8 mouse cellular contexts compared by ENCODE assay signal in genomic region chr2:147011474-147012140, GRCm38 (mm10). TPM values are rescaled to one million over a fixed set of nuclear protein-coding genes. Genes with fewer than 3 reads are reported as not detected.
DNase-seq lines count a peak whose midpoint lies in the region; ATAC-seq and TF ChIP-seq lines count a peak whose summit lies in the region.

No protein-coding gene starts in this region.

- H3K4me1 ChIP-seq in hindbrain, embryonic 11.5 days (replicated peaks; ENCODE audit: control insufficient read depth, insufficient read depth, low read length) = 0 out of 2 replicates have a peak, but pooled peaks cover 2% of the 10 kb centered on the region
- H3K4me1 ChIP-seq in stomach, embryonic 15.5 days = peaks cover 11% of the 10 kb centered on the region; the same call in 1 of the 2 replicates

- no peak for ATAC-seq in hindbrain, embryonic 11.5 days (ENCODE audit: low FRiP score)
- ATAC-seq in stomach, embryonic 15.5 days (ENCODE audit: insufficient read depth, low FRiP score, low read depth) = no peak

- H3K36me3 ChIP-seq in hindbrain, embryonic 11.5 days (ENCODE audit: control insufficient read depth, insufficient read depth, low read length) = 0 out of 2 replicates have a peak, but pooled peaks cover 3% of the 10 kb centered on the region
- no peaks in the 10 kb centered on the region for H3K36me3 ChIP-seq in stomach, embryonic 15.5 days

- DNase-seq in layer of hippocampus, adult 2 months (ENCODE audit: low spot score in 2 of 2) = no peak
- no peak for DNase-seq in layer of hippocampus, adult 11-12 months (ENCODE audit: low spot score)
- DNase-seq in adrenal gland, postnatal 25 days = peak; percentile 12
- DNase-seq in hindbrain, embryonic 11.5 days (ENCODE audit: low spot score) = no peak
- DNase-seq in lung, postnatal 14 days = peak; percentile 7
- no peak for DNase-seq in frontal cortex, postnatal 36 days (ENCODE audit: low spot score in 2 of 2)
- no peak for DNase-seq in right cerebral cortex, adult 18-20 months

- H3K4me2 ChIP-seq in hindbrain, embryonic 11.5 days (replicated peaks; ENCODE audit: low read depth, low read length) = peak overlapping the region; percentile 62
- peak overlapping the region; percentile 66 for H3K4me2 ChIP-seq in stomach, embryonic 15.5 days

- TF ChIP-seq CTCF in layer of hippocampus, adult 2 months (conservative IDR thresholded peaks at IDR 0.05) = no peak

- H3K9ac ChIP-seq in hindbrain, embryonic 11.5 days (ENCODE audit: low read depth, low read length) = peak overlapping the region; percentile 80; the same call in 1 of the 2 replicates
- no peak overlapping the region; the same call in 1 of the 2 replicates for H3K9ac ChIP-seq in stomach, embryonic 15.5 days

- H3K27ac ChIP-seq in layer of hippocampus, adult 2 months = peak overlapping the region; percentile 97
- H3K27ac ChIP-seq in hindbrain, embryonic 11.5 days (ENCODE audit: low read depth, low read length) = 0 out of 2 replicates have a peak overlapping the region, but pooled peaks have one; percentile 98
- H3K27ac ChIP-seq in stomach, embryonic 15.5 days = peak overlapping the region; percentile 99

- peak overlapping the region; percentile 86 for H3K4me3 ChIP-seq in layer of hippocampus, adult 2 months
- peak overlapping the region; percentile 80 for H3K4me3 ChIP-seq in hindbrain, embryonic 11.5 days (ENCODE audit: low read depth, low read length)
- H3K4me3 ChIP-seq in stomach, embryonic 15.5 days (replicated peaks) = peak overlapping the region; percentile 77

- no peaks in the 10 kb centered on the region for H3K9me3 ChIP-seq in hindbrain, embryonic 11.5 days (ENCODE audit: control insufficient read depth, low read length)
- H3K9me3 ChIP-seq in stomach, embryonic 15.5 days = no peaks in the 10 kb centered on the region

- H3K27me3 ChIP-seq in hindbrain, embryonic 11.5 days (ENCODE audit: control insufficient read depth, insufficient read depth, low read length) = no peaks in the 10 kb centered on the region
- H3K27me3 ChIP-seq in stomach, embryonic 15.5 days (replicated peaks) = no peaks in the 10 kb centered on the region

- WGBS in hindbrain, embryonic 11.5 days = 77% methylated on average over 3 of the region's 3 CpGs
- 53% methylated on average over 3 of the region's 3 CpGs for WGBS in stomach, embryonic 15.5 days

RNA-seq across cellular contexts. Expression of gene Xrn2, which starts 1.2 kb away (rescaled TPM):
- 10 to 100 TPM; 46.6 to 47.5 TPM for total RNA-seq in layer of hippocampus, adult 2 months (2021)
- 62.0 and 80.8 TPM in 2 replicates for total RNA-seq in adrenal gland, postnatal 25 days (2021)
- 102 and 111 TPM in 2 replicates for polyA plus RNA-seq in hindbrain, embryonic 11.5 days (2014; fragmentation: Nextera tagmentation; extraction: Ambion mirVana)
- 62.9 and 68.2 TPM in 2 replicates for polyA plus RNA-seq in stomach, embryonic 15.5 days (2015; fragmentation: Nextera tagmentation; extraction: Ambion mirVana)

Comparison
In these comparisons a context has a peak if more than half of its experiments do, and no peak if none do; other contexts are left out.
1. DNase-seq: peak in adrenal gland, postnatal 25 days (single experiment) and lung, postnatal 14 days (single experiment); none in layer of hippocampus, adult 2 months (0 of 2), layer of hippocampus, adult 11-12 months (single experiment), hindbrain, embryonic 11.5 days (single experiment), frontal cortex, postnatal 36 days (0 of 2) and right cerebral cortex, adult 18-20 months (single experiment).
2. Peak in every context shown above with its lines, with median percentiles within 50 percentile points of each other: H3K27ac ChIP-seq and H3K4me3 ChIP-seq.